Mouse (Mus musculus): ENCODE measurements around the gene Nphp4. TPM values are rescaled to one million over a fixed set of nuclear protein-coding genes. Genes with fewer than 3 reads are reported as not detected.
"Not testable (repeated sequence)": the region's sequence is repeated elsewhere in the genome, so short reads cannot be mapped to it uniquely, and the experiment has no call there.

Nphp4 gene
- polyA plus RNA-seq, 2 experiments: 2.2 to 4.6 TPM

- TF ChIP-seq POLR2A (IDR thresholded peaks at IDR 0.05; ENCODE audit: borderline replicate concordance, extremely low read depth, insufficient read depth, insufficient read length): no peak
- DNase-seq (ENCODE audit: low spot score) (no peak), ATAC-seq (ENCODE audit: low FRiP score, low read depth) (no peak)
- no peak overlapping the region for H3K27ac ChIP-seq (replicated peaks; ENCODE audit: low read depth, low read length)
- H3K9ac ChIP-seq (ENCODE audit: low read depth, low read length, severe bottlenecking): no peak overlapping the region
- 56% methylated on average over 37 of the region's 37 CpGs for WGBS
- H3K4me3 ChIP-seq (replicated peaks; ENCODE audit: low read length): no peak overlapping the region
- H3K27me3 ChIP-seq (ENCODE audit: control insufficient read depth, insufficient read depth, low read length): no peaks in the 10 kb centered on the region
- H3K4me2 ChIP-seq (replicated peaks; ENCODE audit: low read depth, low read length, severe bottlenecking): no peak overlapping the region
- H3K4me1 ChIP-seq (ENCODE audit: control insufficient read depth, insufficient read depth, low read length): no peaks in the 10 kb centered on the region
- H3K36me3 ChIP-seq (ENCODE audit: control insufficient read depth, insufficient read depth, low read length): peaks cover 3% of the 10 kb centered on the region; the same call in 1 of the 2 replicates
- H3K9me3 ChIP-seq (ENCODE audit: control insufficient read depth, low read length): no peaks in the 10 kb centered on the region
These were observed 71.6 kb downstream of the Nphp4 start for GRCm38 (mm10) chr4:152547886-152548663.

GRCm38 (mm10) chr4:152549507-152550202, 73.1 kb downstream of the Nphp4 start:
- H3K9ac ChIP-seq (ENCODE audit: low read depth, low read length, severe bottlenecking): no peak overlapping the region
- H3K9me3 ChIP-seq (ENCODE audit: control insufficient read depth, low read length): no peaks in the 10 kb centered on the region
- H3K27me3 ChIP-seq (ENCODE audit: control insufficient read depth, insufficient read depth, low read length): no peaks in the 10 kb centered on the region
- no peak overlapping the region for H3K27ac ChIP-seq (replicated peaks; ENCODE audit: low read depth, low read length)
- no peak overlapping the region for H3K4me2 ChIP-seq (replicated peaks; ENCODE audit: low read depth, low read length, severe bottlenecking)
- DNase-seq (ENCODE audit: low spot score) (no peak), ATAC-seq (ENCODE audit: low FRiP score, low read depth) (no peak)
- no peaks in the 10 kb centered on the region for H3K36me3 ChIP-seq (ENCODE audit: control insufficient read depth, insufficient read depth, low read length)
- TF ChIP-seq POLR2A (IDR thresholded peaks at IDR 0.05; ENCODE audit: borderline replicate concordance, extremely low read depth, insufficient read depth, insufficient read length): no peak
- H3K4me1 ChIP-seq (ENCODE audit: control insufficient read depth, insufficient read depth, low read length): no peaks in the 10 kb centered on the region
- no peak overlapping the region for H3K4me3 ChIP-seq (replicated peaks; ENCODE audit: low read length)
- WGBS: 88% methylated on average over 18 of the region's 18 CpGs

DNA sequence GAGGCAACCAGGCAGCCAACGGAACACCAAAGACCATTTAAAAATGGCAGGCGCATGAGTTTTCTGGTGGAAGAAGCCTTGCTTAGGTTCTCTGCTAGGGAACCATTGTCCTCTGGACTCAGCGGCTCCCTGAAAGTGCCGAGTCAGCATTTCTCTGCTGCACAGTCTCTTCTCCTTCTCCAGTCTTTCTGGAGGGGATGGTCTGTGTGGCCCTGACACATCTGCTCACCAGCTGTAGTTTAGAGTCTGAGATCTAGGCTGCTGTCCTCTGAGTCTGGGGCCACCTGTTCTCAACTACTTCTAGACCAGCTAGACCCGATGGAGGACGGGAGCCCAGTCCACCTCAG, 73.7 kb downstream of the Nphp4 start:
- Histone ChIP-seq H3K27ac (replicated peaks; ENCODE audit: low read depth, low read length) (no peak overlapping the region), H3K27me3 (ENCODE audit: control insufficient read depth, insufficient read depth, low read length) (no peaks in the 10 kb centered on the region), H3K4me2 (replicated peaks; ENCODE audit: low read depth, low read length, severe bottlenecking) (no peak overlapping the region), H3K4me3 (replicated peaks; ENCODE audit: low read length) (no peak overlapping the region), H3K9ac (ENCODE audit: low read depth, low read length, severe bottlenecking) (no peak overlapping the region), H3K36me3 (ENCODE audit: control insufficient read depth, insufficient read depth, low read length) (no peaks in the 10 kb centered on the region), H3K9me3 (ENCODE audit: control insufficient read depth, low read length) (no peaks in the 10 kb centered on the region), H3K4me1 (ENCODE audit: control insufficient read depth, insufficient read depth, low read length) (no peaks in the 10 kb centered on the region)
- no peak for TF ChIP-seq POLR2A (IDR thresholded peaks at IDR 0.05; ENCODE audit: borderline replicate concordance, extremely low read depth, insufficient read depth, insufficient read length)
- ATAC-seq (ENCODE audit: low FRiP score, low read depth) (no peak), DNase-seq (ENCODE audit: low spot score) (no peak)
- 86% methylated on average over 6 of the region's 6 CpGs for WGBS

- ATAC-seq (ENCODE audit: low FRiP score, low read depth) (no peak), DNase-seq (ENCODE audit: low spot score) (no peak)
- H3K27ac ChIP-seq (replicated peaks; ENCODE audit: low read depth, low read length): no peak overlapping the region
- H3K36me3 ChIP-seq (ENCODE audit: control insufficient read depth, insufficient read depth, low read length): no peaks in the 10 kb centered on the region
- H3K27me3 ChIP-seq (ENCODE audit: control insufficient read depth, insufficient read depth, low read length): no peaks in the 10 kb centered on the region
- H3K9me3 ChIP-seq (ENCODE audit: control insufficient read depth, low read length): no peaks in the 10 kb centered on the region
- no peak overlapping the region for H3K4me3 ChIP-seq (replicated peaks; ENCODE audit: low read length)
- no peak overlapping the region for H3K9ac ChIP-seq (ENCODE audit: low read depth, low read length, severe bottlenecking)
- H3K4me2 ChIP-seq (replicated peaks; ENCODE audit: low read depth, low read length, severe bottlenecking): no peak overlapping the region
- TF ChIP-seq POLR2A (IDR thresholded peaks at IDR 0.05; ENCODE audit: borderline replicate concordance, extremely low read depth, insufficient read depth, insufficient read length): no peak
- H3K4me1 ChIP-seq (ENCODE audit: control insufficient read depth, insufficient read depth, low read length): peaks cover 8% of the 10 kb centered on the region; the same call in 1 of the 2 replicates
- 90% methylated on average over 8 of the region's 8 CpGs for WGBS
These were observed 77.2 kb downstream of the Nphp4 start for GRCm38 (mm10) chr4:152553582-152554285.

DNA sequence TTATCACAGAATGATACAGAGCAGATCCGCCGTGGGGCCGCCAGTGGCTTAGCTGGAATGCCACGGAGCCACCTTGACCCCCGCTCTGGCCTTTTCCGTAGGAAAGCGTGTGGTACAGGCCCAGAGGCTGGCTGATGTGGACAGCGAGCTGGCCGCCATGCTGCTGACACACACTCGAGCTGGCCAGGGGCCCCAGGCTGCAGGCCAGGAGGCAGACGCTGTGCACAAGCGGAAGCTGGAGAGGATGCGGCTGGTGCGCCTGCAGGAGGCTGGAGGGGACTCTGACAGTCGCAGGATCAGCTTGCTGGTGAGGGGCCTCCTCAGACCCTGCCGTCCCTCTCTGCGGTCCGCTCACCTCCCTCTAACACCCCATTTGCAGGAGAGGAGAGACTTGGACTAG, 77.9 kb downstream of the Nphp4 start:
- peaks cover 8% of the 10 kb centered on the region; the same call in 1 of the 2 replicates for H3K4me1 ChIP-seq (ENCODE audit: control insufficient read depth, insufficient read depth, low read length)
- 65% methylated on average over 12 of the region's 18 CpGs for WGBS
- H3K36me3 ChIP-seq (ENCODE audit: control insufficient read depth, insufficient read depth, low read length): no peaks in the 10 kb centered on the region
- TF ChIP-seq POLR2A (IDR thresholded peaks at IDR 0.05; ENCODE audit: borderline replicate concordance, extremely low read depth, insufficient read depth, insufficient read length): no peak
- H3K9ac ChIP-seq (ENCODE audit: low read depth, low read length, severe bottlenecking): no peak overlapping the region
- H3K27ac ChIP-seq (replicated peaks; ENCODE audit: low read depth, low read length): no peak overlapping the region
- no peak overlapping the region for H3K4me2 ChIP-seq (replicated peaks; ENCODE audit: low read depth, low read length, severe bottlenecking)
- no peak for ATAC-seq (ENCODE audit: low FRiP score, low read depth)
- DNase-seq (ENCODE audit: low spot score): no peak
- no peaks in the 10 kb centered on the region for H3K9me3 ChIP-seq (ENCODE audit: control insufficient read depth, low read length)
- H3K4me3 ChIP-seq (replicated peaks; ENCODE audit: low read length): no peak overlapping the region
- no peaks in the 10 kb centered on the region for H3K27me3 ChIP-seq (ENCODE audit: control insufficient read depth, insufficient read depth, low read length)

DNA sequence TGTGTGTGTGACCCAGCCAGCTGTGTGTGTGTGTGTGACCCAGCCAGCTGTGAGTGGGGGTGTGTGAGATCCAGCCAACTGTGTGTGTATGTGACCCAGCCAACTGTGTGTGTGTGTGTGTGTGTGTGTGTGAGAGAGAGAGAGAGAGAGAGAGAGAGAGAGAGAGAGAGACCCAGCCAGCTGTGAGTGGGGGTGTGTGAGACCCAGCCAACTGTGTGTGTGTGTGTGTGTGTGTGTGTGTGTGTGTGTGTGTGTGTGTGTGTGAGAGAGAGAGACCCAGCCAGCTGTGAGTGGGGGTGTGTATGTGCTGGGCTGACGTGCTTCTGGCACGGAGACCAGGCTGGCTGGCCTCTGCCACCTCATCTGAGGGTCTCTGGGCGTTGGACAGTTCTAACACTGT, 79.3 kb downstream of the Nphp4 start:
- H3K4me3 ChIP-seq (replicated peaks; ENCODE audit: low read length); H3K9ac ChIP-seq (ENCODE audit: low read depth, low read length, severe bottlenecking); H3K4me2 ChIP-seq (replicated peaks; ENCODE audit: low read depth, low read length, severe bottlenecking); H3K4me1 ChIP-seq (ENCODE audit: control insufficient read depth, insufficient read depth, low read length); H3K27me3 ChIP-seq (ENCODE audit: control insufficient read depth, insufficient read depth, low read length); H3K9me3 ChIP-seq (ENCODE audit: control insufficient read depth, low read length); H3K27ac ChIP-seq (replicated peaks; ENCODE audit: low read depth, low read length); DNase-seq (ENCODE audit: low spot score); ATAC-seq (ENCODE audit: low FRiP score, low read depth); H3K36me3 ChIP-seq (ENCODE audit: control insufficient read depth, insufficient read depth, low read length): not testable (repeated sequence)
- WGBS: 63% methylated on average over 3 of the region's 3 CpGs
